Mouse (Mus musculus) embryonic facial prominence, embryonic 14.5 days (tissue): Measurements from ENCODE around the gene Ndufa6. TPM values are rescaled to one million over a fixed set of nuclear protein-coding genes. Genes with fewer than 3 reads are reported as not detected.
A peak's percentile ranks its signal among the peaks of the same experiment; 100 is the strongest.
"Not testable (repeated sequence)": the region's sequence is repeated elsewhere in the genome, so short reads cannot be mapped to it uniquely, and the experiment has no call there.

ENCODE experiments used
- ATAC-seq: fragments of 200-750 bp; cut with Nextera tagmentation; 2 replicates; pipeline ENCODE4 v1.8.0; 2017; ENCODE audit warnings: low read depth, moderate number of reproducible peaks, moderate TSS enrichment
- DNase-seq: peaks from one replicate; pipeline ENCODE4 v3.0.0-alpha.2; 2015; ENCODE audit warnings: low spot score
- H3K27ac ChIP-seq: fragments of 300-500 bp; sonication (generic); replicated peaks from 2 replicates; pipeline ENCODE4 v1.5.1; 2014; ENCODE audit warnings: low read depth, mild to moderate bottlenecking, low read length, moderate library complexity
- H3K27me3 ChIP-seq: fragments of 300-500 bp; sonication (generic); replicated peaks from 2 replicates; pipeline ENCODE4 v1.6.1; 2014; ENCODE audit warnings: low read length; ENCODE audit not compliant: control insufficient read depth, insufficient read depth
- H3K36me3 ChIP-seq: fragments of 300-500 bp; sonication (generic); 2 replicates; pipeline ENCODE4 v1.6.1; 2014; ENCODE audit warnings: low read length, mixed read lengths; ENCODE audit not compliant: control insufficient read depth, insufficient read depth
- H3K4me1 ChIP-seq: fragments of 300-500 bp; sonication (generic); 2 replicates; pipeline ENCODE4 v1.6.1; 2014; ENCODE audit warnings: antibody characterized with exemption, low read length; ENCODE audit not compliant: control insufficient read depth, insufficient read depth
- H3K4me2 ChIP-seq: fragments of 300-500 bp; sonication (generic); 2 replicates; pipeline ENCODE4 v1.6.1; 2014; ENCODE audit warnings: low read depth, mild to moderate bottlenecking, low read length, moderate library complexity, mixed read lengths
- H3K4me3 ChIP-seq: fragments of 300-500 bp; sonication (generic); 2 replicates; pipeline ENCODE4 v1.5.1; 2014; ENCODE audit warnings: low read depth, mild to moderate bottlenecking, low read length
- H3K9ac ChIP-seq: fragments of 300-500 bp; sonication (generic); 2 replicates; pipeline ENCODE4 v1.6.1; 2014; ENCODE audit warnings: low read depth, mild to moderate bottlenecking, low read length, moderate library complexity, mixed read lengths
- H3K9me3 ChIP-seq: fragments of 300-500 bp; sonication (generic); 2 replicates; pipeline ENCODE4 v1.6.1; 2016; ENCODE audit warnings: low read length; ENCODE audit not compliant: control insufficient read depth
- WGBS: fragments of 180-500 bp; shearing (Covaris S2); extraction: QIAGEN DNeasy Blood & Tissue Kit; methylation state at CpG from one replicate; pipeline ENCODE4 v1.1.7; 2014; 5-methylcytosine and 5-hydroxymethylcytosine counted together
- polyA plus RNA-seq: library from polyadenylated mRNA; unstranded; fragments of >200 nt; fragmentation: Nextera tagmentation; extraction: Ambion mirVana; gene quantifications from 2 replicates; pipeline ENCODE4 v1.2.1, GENCODE M21; 2014

The Ndufa6 gene
- polyA plus RNA-seq, 1 experiment from 2014 or later: 390 TPM

DNA sequence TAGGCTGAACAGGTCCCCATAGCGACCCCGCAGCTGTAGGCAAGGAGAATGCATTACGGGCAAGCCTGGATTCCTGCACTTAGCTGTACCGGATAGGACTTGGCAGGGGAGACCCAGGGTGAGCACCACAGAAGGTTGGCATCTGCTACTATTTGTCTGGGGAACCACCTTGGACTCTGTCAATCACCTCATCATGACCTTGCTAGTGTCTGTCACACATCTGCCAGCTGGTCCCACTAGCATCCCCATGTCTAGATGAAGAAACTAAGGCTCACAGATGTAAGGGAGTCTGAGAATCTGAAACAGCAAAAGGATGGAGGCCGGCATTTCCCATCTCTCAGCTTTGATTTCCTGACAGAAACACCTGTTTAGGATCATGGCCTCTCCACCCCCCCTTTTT is 20.3 kb upstream of the Ndufa6 start:
- no peak overlapping the region for H3K9ac ChIP-seq
- H3K27me3 ChIP-seq: no peaks in the 10 kb centered on the region
- H3K27ac ChIP-seq: no peak overlapping the region
- 81% methylated on average over 5 of the region's 5 CpGs for WGBS
- no peak for ATAC-seq
- no peak overlapping the region for H3K4me3 ChIP-seq
- H3K36me3 ChIP-seq: no peaks in the 10 kb centered on the region
- H3K4me1 ChIP-seq: peaks cover 12% of the 10 kb centered on the region; the same call in 1 of the 2 replicates
- no peak for DNase-seq
- no peaks in the 10 kb centered on the region for H3K9me3 ChIP-seq
- H3K4me2 ChIP-seq: no peak overlapping the region

DNA sequence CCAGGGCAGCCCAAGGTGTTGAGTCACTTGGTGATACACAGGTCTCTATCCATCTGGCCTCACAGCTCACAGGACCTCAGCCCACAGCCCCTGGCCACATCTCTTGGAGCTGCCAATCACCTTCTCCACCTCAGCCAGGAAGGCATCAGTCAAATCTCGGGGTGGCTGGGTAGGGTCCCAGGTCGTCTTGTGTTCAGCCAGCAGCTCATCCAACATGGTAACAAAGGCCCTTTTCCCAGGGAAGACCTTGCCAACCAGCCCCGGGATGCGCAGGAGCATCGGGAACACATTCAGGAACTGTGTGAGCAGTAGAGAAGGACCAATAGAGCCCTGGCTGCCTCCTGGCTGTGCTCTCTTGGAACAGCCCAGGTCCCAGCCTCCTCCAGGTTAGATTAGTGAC is 18.9 kb upstream of the Ndufa6 start:
- ATAC-seq (no peak), DNase-seq (no peak)
- no peaks in the 10 kb centered on the region for H3K36me3 ChIP-seq
- H3K27ac ChIP-seq: no peak overlapping the region
- H3K4me3 ChIP-seq: no peak overlapping the region
- no peaks in the 10 kb centered on the region for H3K9me3 ChIP-seq
- H3K27me3 ChIP-seq: no peaks in the 10 kb centered on the region
- peaks cover 8% of the 10 kb centered on the region; the same call in 1 of the 2 replicates for H3K4me1 ChIP-seq
- 89% methylated on average over 5 of the region's 5 CpGs for WGBS
- no peak overlapping the region for H3K4me2 ChIP-seq
- no peak overlapping the region for H3K9ac ChIP-seq

DNA sequence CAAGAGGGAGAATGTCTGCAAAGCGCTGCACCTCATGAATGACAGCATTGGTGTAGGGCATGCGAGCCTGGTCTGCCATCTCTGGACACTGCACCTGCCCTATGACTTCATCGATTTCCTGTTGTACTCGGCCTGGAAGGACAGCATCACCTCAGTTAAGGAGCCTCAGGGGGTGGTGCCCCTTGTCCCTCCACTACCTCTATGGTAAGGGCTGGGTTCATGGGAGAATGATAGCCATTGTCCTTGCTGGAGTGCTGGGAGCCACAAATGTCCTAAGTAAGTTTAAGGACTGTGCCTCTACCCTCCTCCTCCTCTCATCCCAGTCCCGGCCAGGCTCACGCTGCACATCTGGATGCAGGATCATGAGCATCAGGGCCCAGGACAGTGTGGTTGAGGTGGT is 18.3 kb upstream of the Ndufa6 start:
- H3K4me3 ChIP-seq: no peak overlapping the region
- DNase-seq (no peak), ATAC-seq (no peak)
- H3K9ac ChIP-seq: no peak overlapping the region
- WGBS: 89% methylated on average over 6 of the region's 6 CpGs
- no peaks in the 10 kb centered on the region for H3K36me3 ChIP-seq
- H3K27ac ChIP-seq: no peak overlapping the region
- H3K27me3 ChIP-seq: no peaks in the 10 kb centered on the region
- H3K9me3 ChIP-seq: no peaks in the 10 kb centered on the region
- H3K4me2 ChIP-seq: no peak overlapping the region
- H3K4me1 ChIP-seq: peaks cover 8% of the 10 kb centered on the region; the same call in 1 of the 2 replicates

DNA sequence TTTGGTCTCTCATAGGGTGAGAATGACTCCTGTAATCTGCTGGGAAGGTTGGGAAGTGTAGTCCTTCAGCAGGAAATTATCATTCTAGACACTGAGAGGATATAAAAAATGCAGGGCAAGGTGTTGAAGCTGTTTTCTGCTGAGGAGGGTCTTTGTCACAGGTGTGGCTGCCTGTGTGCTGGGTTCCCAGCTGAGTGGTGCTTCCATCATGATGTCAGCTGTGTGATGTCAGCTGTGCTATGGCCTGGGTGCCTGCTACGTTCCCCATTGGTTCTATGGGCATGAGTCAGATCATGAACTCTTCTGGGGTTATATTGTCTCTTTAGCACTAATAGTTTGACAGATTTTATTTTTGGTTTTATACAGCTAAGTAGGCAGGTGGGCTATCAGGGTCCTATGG is 14.7 kb upstream of the Ndufa6 start:
- DNase-seq: no peak
- no peak for ATAC-seq
- 85% methylated on average over 1 of the region's 1 CpGs for WGBS
- H3K4me2 ChIP-seq: no peak overlapping the region
- no peaks in the 10 kb centered on the region for H3K36me3 ChIP-seq
- H3K27ac ChIP-seq: no peak overlapping the region
- no peaks in the 10 kb centered on the region for H3K27me3 ChIP-seq
- H3K4me3 ChIP-seq: no peak overlapping the region
- no peak overlapping the region for H3K9ac ChIP-seq
- H3K4me1 ChIP-seq: no peaks in the 10 kb centered on the region
- no peaks in the 10 kb centered on the region for H3K9me3 ChIP-seq

DNA sequence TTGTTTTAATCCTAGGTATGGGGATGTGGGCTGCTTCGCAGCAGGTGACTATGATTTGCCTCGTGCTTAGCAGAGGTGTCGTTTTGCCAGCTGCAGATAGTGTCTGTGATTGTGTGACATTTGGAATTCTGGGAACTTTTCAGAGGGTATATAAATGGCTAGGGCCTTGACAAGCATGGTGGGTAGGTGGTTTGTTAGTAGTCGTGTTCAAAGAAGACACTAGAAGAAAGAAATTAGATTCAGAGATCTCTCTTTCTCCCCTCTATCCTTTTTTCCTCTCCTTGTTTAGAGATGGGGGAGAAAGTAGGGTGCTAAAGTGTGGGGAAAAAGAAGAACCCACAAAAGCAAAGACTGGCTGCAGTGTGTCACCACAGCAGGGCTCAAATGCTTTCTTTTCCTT is 14.0 kb upstream of the Ndufa6 start:
- no peak overlapping the region for H3K4me2 ChIP-seq
- no peaks in the 10 kb centered on the region for H3K4me1 ChIP-seq
- H3K27me3 ChIP-seq: no peaks in the 10 kb centered on the region
- no peaks in the 10 kb centered on the region for H3K9me3 ChIP-seq
- ATAC-seq (no peak), DNase-seq (no peak)
- H3K9ac ChIP-seq: no peak overlapping the region
- no peaks in the 10 kb centered on the region for H3K36me3 ChIP-seq
- no peak overlapping the region for H3K4me3 ChIP-seq
- no peak overlapping the region for H3K27ac ChIP-seq
- 89% methylated on average over 4 of the region's 4 CpGs for WGBS

DNA sequence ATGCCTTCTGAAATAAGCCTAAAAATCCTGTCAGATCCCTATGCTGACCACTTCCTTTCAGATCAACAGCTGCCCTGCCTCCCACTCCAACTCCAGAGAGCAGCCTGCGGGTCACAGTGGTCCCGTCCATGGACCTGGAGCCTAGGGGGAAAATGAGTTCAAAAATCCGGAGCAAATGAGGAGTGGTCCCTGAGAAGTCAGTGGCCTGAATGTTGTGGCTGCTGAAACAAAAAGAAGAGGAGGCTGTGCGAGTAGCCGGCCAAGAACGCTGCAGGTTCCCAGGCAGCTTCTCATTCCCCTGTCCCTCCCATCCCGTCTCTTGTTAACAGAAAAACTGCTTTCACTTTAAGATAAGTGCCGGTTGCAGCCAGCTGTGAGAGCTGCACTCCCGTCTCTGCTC is 10.4 kb upstream of the Ndufa6 start:
- H3K9ac ChIP-seq, H3K4me3 ChIP-seq, ATAC-seq, H3K9me3 ChIP-seq, DNase-seq, H3K4me2 ChIP-seq, H3K27me3 ChIP-seq, H3K27ac ChIP-seq, H3K4me1 ChIP-seq, H3K36me3 ChIP-seq: not testable (repeated sequence)
- 16% methylated on average over 6 of the region's 9 CpGs for WGBS

DNA sequence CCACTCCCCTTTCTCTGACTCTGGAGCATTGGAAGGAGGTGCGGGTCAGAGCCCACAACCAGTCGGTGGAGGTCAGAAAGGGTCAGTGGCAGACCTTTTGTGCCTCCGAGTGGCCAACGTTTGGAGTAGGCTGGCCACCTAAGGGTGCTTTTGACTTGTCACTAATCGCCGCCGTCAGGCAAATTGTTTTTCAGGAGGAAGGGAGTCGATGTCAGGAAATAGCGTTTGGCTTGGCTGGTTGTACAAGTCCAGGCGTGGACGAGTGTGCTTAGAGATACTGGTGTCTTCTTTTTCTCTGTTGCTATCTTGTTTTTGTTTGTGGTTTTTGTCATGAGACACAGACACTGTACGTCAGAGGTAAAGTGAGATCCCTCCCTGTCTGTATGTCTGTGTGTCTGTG is 9.7 kb upstream of the Ndufa6 start:
- H3K4me2 ChIP-seq, H3K9me3 ChIP-seq, DNase-seq, H3K36me3 ChIP-seq, H3K4me3 ChIP-seq, H3K4me1 ChIP-seq, H3K27ac ChIP-seq, H3K27me3 ChIP-seq, ATAC-seq, H3K9ac ChIP-seq: not testable (repeated sequence)
- 83% methylated on average over 7 of the region's 12 CpGs for WGBS

DNA sequence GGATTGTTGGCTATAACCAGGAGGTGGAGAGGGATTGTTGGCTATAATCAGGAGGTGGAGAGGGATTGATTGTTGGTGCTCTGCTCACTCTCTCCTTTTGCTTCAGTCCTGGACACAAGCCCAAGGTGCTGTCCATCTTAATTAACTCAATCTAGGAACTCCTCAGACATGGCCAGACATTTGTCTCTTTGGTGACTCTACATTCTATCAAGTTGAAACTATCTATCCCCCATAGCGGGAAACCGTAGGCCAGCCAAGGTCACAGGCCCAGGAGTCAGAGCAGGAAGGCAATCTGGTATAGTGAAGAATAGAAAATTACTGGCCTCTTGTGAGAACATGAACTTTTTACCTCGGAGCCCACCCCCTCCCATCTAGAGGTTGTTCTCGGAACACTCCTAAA is 8.1 kb upstream of the Ndufa6 start:
- DNase-seq (peak; percentile 38), ATAC-seq (no peak; the same call in 1 of the 2 replicates)
- H3K36me3 ChIP-seq: no peaks in the 10 kb centered on the region

DNA sequence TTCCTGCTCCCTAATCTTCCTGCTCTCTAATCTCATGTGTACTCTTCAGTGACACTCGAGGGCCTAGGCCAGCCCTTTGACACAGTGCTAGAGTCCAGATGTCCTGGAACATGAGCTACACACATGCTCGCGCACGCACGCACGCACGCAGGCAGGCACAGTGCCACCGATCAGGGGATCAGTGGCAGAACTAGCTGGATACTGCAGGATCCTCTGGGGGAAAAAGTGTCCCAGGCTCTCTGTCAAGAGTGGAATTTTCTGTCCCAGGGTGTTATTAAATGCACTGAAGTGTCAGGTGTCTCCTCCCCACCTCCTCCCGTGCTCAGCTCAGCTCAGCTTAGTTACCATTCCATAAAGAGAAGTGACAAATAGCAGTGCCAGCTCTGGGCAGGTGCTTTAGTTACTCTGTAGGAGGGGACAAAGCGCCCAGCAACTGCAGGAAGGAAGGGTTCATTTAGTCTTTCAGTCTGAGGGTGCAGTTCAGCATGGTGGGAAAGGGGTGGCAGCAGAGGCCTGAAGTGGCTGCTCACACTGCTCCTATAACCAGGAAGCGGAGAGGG is 7.4 kb upstream of the Ndufa6 start:
- Histone ChIP-seq H3K9ac (no peak overlapping the region), H3K4me2 (no peak overlapping the region), H3K27me3 (no peaks in the 10 kb centered on the region), H3K4me1 (no peaks in the 10 kb centered on the region), H3K4me3 (no peak overlapping the region), H3K36me3 (no peaks in the 10 kb centered on the region), H3K27ac (no peak overlapping the region; the same call in 1 of the 2 replicates), H3K9me3 (no peaks in the 10 kb centered on the region)
- peak; percentile 60 for DNase-seq
- ATAC-seq: peak; percentile 88
- WGBS: 58% methylated on average over 11 of the region's 11 CpGs

More for the DNA sequence above, 8.1 kb upstream of the Ndufa6 start:
- Histone ChIP-seq H3K4me2 (no peak overlapping the region), H3K4me1 (no peaks in the 10 kb centered on the region), H3K27ac (no peak overlapping the region; the same call in 1 of the 2 replicates), H3K9ac (no peak overlapping the region), H3K9me3 (no peaks in the 10 kb centered on the region), H3K27me3 (no peaks in the 10 kb centered on the region), H3K4me3 (no peak overlapping the region)
- 88% methylated on average over 3 of the region's 4 CpGs for WGBS
